8 mouse cellular contexts compared by ENCODE assay signal in the genomic region with DNA sequence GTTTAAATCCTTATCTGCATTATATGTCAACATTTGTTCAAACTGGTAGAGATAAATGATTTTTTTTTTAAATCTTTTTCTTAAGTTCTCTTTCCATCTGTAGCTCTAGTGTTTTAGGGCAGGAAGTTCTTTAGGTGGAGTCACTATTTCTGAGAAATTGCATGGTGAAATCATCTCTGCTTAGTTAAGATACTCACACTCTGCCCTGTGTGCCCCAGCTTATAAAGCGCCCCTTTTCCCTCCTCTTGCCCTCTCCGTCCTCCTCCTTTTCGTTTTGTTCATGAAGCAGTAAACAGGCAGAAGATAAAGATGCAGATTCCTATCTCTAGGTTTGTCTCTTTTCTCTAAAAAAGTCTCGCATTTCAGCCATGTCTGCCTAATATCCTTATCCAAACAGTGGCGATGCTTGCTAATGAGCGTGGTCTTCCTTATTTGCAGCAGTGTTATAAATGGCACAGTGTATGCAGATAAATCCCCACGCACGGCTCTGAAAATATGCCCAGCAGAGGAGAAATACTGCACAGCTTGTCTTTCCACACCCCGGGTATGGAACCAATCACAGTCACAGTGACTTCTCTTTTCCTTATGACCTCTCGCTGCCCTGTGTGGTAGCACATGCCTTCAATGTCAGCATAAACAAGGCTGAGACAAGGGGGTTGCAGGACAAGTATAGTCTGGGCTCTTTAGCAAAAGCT.
A peak's percentile ranks its signal among the peaks of the same experiment; 100 is the strongest.
DNase-seq lines count a peak whose midpoint lies in the region; ATAC-seq and TF ChIP-seq lines count a peak whose summit lies in the region.

No protein-coding gene starts in this region.

- H3K36me3 ChIP-seq in kidney, embryonic 14.5 days (ENCODE audit: control insufficient read depth, insufficient read depth, low read length), result no peaks in the 10 kb centered on the region
- H3K36me3 ChIP-seq in embryonic facial prominence, embryonic 15.5 days, result no peaks in the 10 kb centered on the region
- H3K36me3 ChIP-seq in neural tube, embryonic 13.5 days, result no peaks in the 10 kb centered on the region

- peak overlapping the region; percentile 30 for H3K4me3 ChIP-seq in kidney, embryonic 14.5 days (ENCODE audit: low read length)
- H3K4me3 ChIP-seq in embryonic facial prominence, embryonic 15.5 days (replicated peaks), result peak overlapping the region; percentile 27
- peak overlapping the region; percentile 26 for H3K4me3 ChIP-seq in neural tube, embryonic 13.5 days
- no peak overlapping the region for H3K4me3 ChIP-seq in cerebellum, adult 2 months (replicated peaks; ENCODE audit: insufficient read depth, low read depth, low read length)

- H3K27me3 ChIP-seq in kidney, embryonic 14.5 days (ENCODE audit: control insufficient read depth, insufficient read depth, low read length), result no peaks in the 10 kb centered on the region
- no peaks in the 10 kb centered on the region for H3K27me3 ChIP-seq in embryonic facial prominence, embryonic 15.5 days
- H3K27me3 ChIP-seq in neural tube, embryonic 13.5 days, result no peaks in the 10 kb centered on the region
- H3K27me3 ChIP-seq in cerebellum, adult 2 months (ENCODE audit: control insufficient read depth, insufficient read depth, low read length), result no peaks in the 10 kb centered on the region; the same call in 1 of the 2 replicates

- no peak for DNase-seq in kidney, postnatal 36 days
- DNase-seq in layer of hippocampus, postnatal 10 days (ENCODE audit: low spot score in 2 of 2), result peak; percentile 21 to 30
- DNase-seq in spleen, postnatal 4 days (ENCODE audit: low spot score in 2 of 2), result no peak
- no peak for DNase-seq in cerebellum, adult 2 months
- no peak for DNase-seq in kidney, postnatal 4 days

- H3K4me2 ChIP-seq in kidney, embryonic 14.5 days (replicated peaks; ENCODE audit: low read depth, low read length), result peak overlapping the region; percentile 51
- peak overlapping the region; percentile 51 for H3K4me2 ChIP-seq in embryonic facial prominence, embryonic 15.5 days (replicated peaks)
- peak overlapping the region; percentile 60 for H3K4me2 ChIP-seq in neural tube, embryonic 13.5 days

- H3K27ac ChIP-seq in kidney, embryonic 14.5 days (ENCODE audit: low read depth, low read length), result no peak overlapping the region
- no peak overlapping the region for H3K27ac ChIP-seq in embryonic facial prominence, embryonic 15.5 days (replicated peaks)
- peak overlapping the region; percentile 89 for H3K27ac ChIP-seq in neural tube, embryonic 13.5 days (replicated peaks)
- no peak overlapping the region for H3K27ac ChIP-seq in cerebellum, adult 2 months (ENCODE audit: insufficient read depth, low read length)

- WGBS in kidney, embryonic 14.5 days, result 25% methylated on average over 10 of the region's 10 CpGs
- WGBS in embryonic facial prominence, embryonic 15.5 days, result 22% methylated on average over 10 of the region's 10 CpGs
- 8% methylated on average over 10 of the region's 10 CpGs for WGBS in neural tube, embryonic 13.5 days
- 31% methylated on average over 10 of the region's 10 CpGs for WGBS in cerebellum, adult 2 months

- peak; percentile 56; the same call in 1 of the 2 replicates for ATAC-seq in kidney, embryonic 14.5 days (ENCODE audit: low FRiP score, low TSS enrichment)
- ATAC-seq in embryonic facial prominence, embryonic 15.5 days (ENCODE audit: insufficient number of reproducible peaks, low FRiP score, low TSS enrichment, low read depth), result no peak
- ATAC-seq in neural tube, embryonic 13.5 days (ENCODE audit: low read depth), result peak; percentile 64

- TF ChIP-seq POLR2A in cerebellum, adult 2 months (IDR thresholded peaks at IDR 0.05; ENCODE audit: borderline replicate concordance, insufficient read depth, low read length), result no peak

- H3K9ac ChIP-seq in kidney, embryonic 14.5 days (ENCODE audit: low read depth, low read length), result no peak overlapping the region
- H3K9ac ChIP-seq in embryonic facial prominence, embryonic 15.5 days, result no peak overlapping the region
- peak overlapping the region; percentile 61 for H3K9ac ChIP-seq in neural tube, embryonic 13.5 days

- no peak for TF ChIP-seq CTCF in cerebellum, adult 2 months (IDR thresholded peaks at IDR 0.05; ENCODE audit: borderline replicate concordance, insufficient read depth, low read depth, low read length)

- no peaks in the 10 kb centered on the region for H3K9me3 ChIP-seq in kidney, embryonic 14.5 days (ENCODE audit: control insufficient read depth, low read length)
- no peaks in the 10 kb centered on the region for H3K9me3 ChIP-seq in embryonic facial prominence, embryonic 15.5 days (replicated peaks)
- no peaks in the 10 kb centered on the region for H3K9me3 ChIP-seq in neural tube, embryonic 13.5 days

- peaks cover 11% of the 10 kb centered on the region; the same call in 1 of the 2 replicates for H3K4me1 ChIP-seq in kidney, embryonic 14.5 days (ENCODE audit: control insufficient read depth, insufficient read depth, low read length)
- peaks cover 16% of the 10 kb centered on the region for H3K4me1 ChIP-seq in embryonic facial prominence, embryonic 15.5 days
- peaks cover 22% of the 10 kb centered on the region for H3K4me1 ChIP-seq in neural tube, embryonic 13.5 days (replicated peaks)
- 0 out of 2 replicates have a peak, but pooled peaks cover 2% of the 10 kb centered on the region for H3K4me1 ChIP-seq in cerebellum, adult 2 months (ENCODE audit: control insufficient read depth, insufficient read depth, low read length)

Comparison
In these comparisons a context has a peak if more than half of its experiments do, and no peak if none do; other contexts are left out.
1. DNase-seq: peak in layer of hippocampus, postnatal 10 days (2 of 2); none in kidney, postnatal 36 days (0 of 2), spleen, postnatal 4 days (0 of 2), cerebellum, adult 2 months (0 of 2) and kidney, postnatal 4 days (0 of 2).
2. Peak in every context shown above with its lines, with median percentiles within 50 percentile points of each other: H3K4me2 ChIP-seq.